Mouse (Mus musculus) liver, embryonic 14.5 days (tissue): Measurements from ENCODE around the gene Acbd6. TPM values are rescaled to one million over a fixed set of nuclear protein-coding genes. Genes with fewer than 3 reads are reported as not detected.
A peak's percentile ranks its signal among the peaks of the same experiment; 100 is the strongest.

Experiments used
- ATAC-seq: fragments of 200-750 bp; cut with Nextera tagmentation; 2 replicates; pipeline ENCODE4 v1.8.0; 2017; ENCODE audit warnings: moderate number of reproducible peaks, mild to moderate bottlenecking, moderate library complexity; ENCODE audit not compliant: insufficient read depth
- DNase-seq, 3 experiments: peaks; one replicate each; pipeline ENCODE4 v3.0.0-alpha.2; 2012 to 2013; ENCODE audit warnings: low read depth in 3 of 3, low spot score in 3 of 3
- H3K27ac ChIP-seq: fragments of 300-500 bp; sonication (generic); 2 replicates; pipeline ENCODE4 v1.5.1; 2014; ENCODE audit warnings: moderate library complexity, mild to moderate bottlenecking, control low read depth, inconsistent platforms
- H3K27me3 ChIP-seq: fragments of 300-500 bp; sonication (generic); 2 replicates; pipeline ENCODE4 v1.6.1; 2014; ENCODE audit warnings: mild to moderate bottlenecking, low read length, moderate library complexity; ENCODE audit not compliant: control insufficient read depth, insufficient read depth
- H3K36me3 ChIP-seq: fragments of 300-500 bp; sonication (generic); replicated peaks from 2 replicates; pipeline ENCODE4 v1.6.1; 2014; ENCODE audit warnings: low read depth; ENCODE audit not compliant: control insufficient read depth, insufficient read depth
- H3K4me1 ChIP-seq, 2 experiments: fragments of 200-500 bp in 1 of 2; fragments of 300-500 bp in 1 of 2; sonication (generic) in 1 of 2; replicated peaks; 2 replicates each; pipeline ENCODE4 v1.6.1; 2012 to 2014; ENCODE audit warnings: antibody characterized with exemption in 1 of 2, inconsistent platforms in 1 of 2, low read length in 1 of 2; ENCODE audit not compliant: control insufficient read depth in 2 of 2, insufficient read depth in 2 of 2
- H3K4me2 ChIP-seq: fragments of 300-500 bp; sonication (generic); 2 replicates; pipeline ENCODE4 v1.6.1; 2014; ENCODE audit warnings: low read depth, mild to moderate bottlenecking, control low read depth, moderate library complexity
- H3K4me3 ChIP-seq, 2 experiments: fragments of 200-500 bp in 1 of 2; fragments of 300-500 bp in 1 of 2; sonication (generic) in 1 of 2; 2 replicates each; pipeline ENCODE4 v1.5.1; 2012 to 2014; ENCODE audit warnings: low read depth in 2 of 2, low read length in 2 of 2, mild to moderate bottlenecking in 2 of 2, control low read depth in 1 of 2, inconsistent platforms in 1 of 2, moderate library complexity in 1 of 2; ENCODE audit not compliant: insufficient read depth in 1 of 2
- H3K9ac ChIP-seq: fragments of 300-500 bp; sonication (generic); replicated peaks from 2 replicates; pipeline ENCODE4 v1.6.1; 2014; ENCODE audit warnings: mild to moderate bottlenecking, control low read depth, moderate library complexity
- H3K9me3 ChIP-seq: fragments of 300-500 bp; sonication (generic); 2 replicates; pipeline ENCODE4 v1.6.1; 2016; ENCODE audit warnings: low read length, mixed read lengths; ENCODE audit not compliant: control insufficient read depth
- CTCF ChIP-seq: IDR thresholded peaks from 2 replicates; pipeline ENCODE4 v1.5.1; 2016; ENCODE audit warnings: antibody characterized with exemption, low read depth, control low read depth
- EP300 ChIP-seq: IDR thresholded peaks from 2 replicates; pipeline ENCODE4 v1.6.1; 2016; ENCODE audit warnings: antibody characterized with exemption, low read depth
- WGBS: fragments of 180-500 bp; shearing (Covaris S2); extraction: QIAGEN DNeasy Blood & Tissue Kit; methylation state at CpG from one replicate; pipeline ENCODE4 v1.1.7; 2014; ENCODE audit not compliant: insufficient replicate concordance; 5-methylcytosine and 5-hydroxymethylcytosine counted together
- polyA plus RNA-seq, 2 experiments: library from polyadenylated mRNA; depleted of rRNA in 1 of 2; stranded (reverse) in 1 of 2; unstranded in 1 of 2; fragments of >200 nt; fragmentation: Nextera tagmentation in 1 of 2; extraction: Ambion mirVana in 1 of 2; gene quantifications; 2 replicates each; pipeline versions ENCODE4 v1.2.1 to v1.2.3; 2012 to 2014

Acbd6 gene
- polyA plus RNA-seq, 2 experiments: 36.6 to 40.0 TPM

DNA sequence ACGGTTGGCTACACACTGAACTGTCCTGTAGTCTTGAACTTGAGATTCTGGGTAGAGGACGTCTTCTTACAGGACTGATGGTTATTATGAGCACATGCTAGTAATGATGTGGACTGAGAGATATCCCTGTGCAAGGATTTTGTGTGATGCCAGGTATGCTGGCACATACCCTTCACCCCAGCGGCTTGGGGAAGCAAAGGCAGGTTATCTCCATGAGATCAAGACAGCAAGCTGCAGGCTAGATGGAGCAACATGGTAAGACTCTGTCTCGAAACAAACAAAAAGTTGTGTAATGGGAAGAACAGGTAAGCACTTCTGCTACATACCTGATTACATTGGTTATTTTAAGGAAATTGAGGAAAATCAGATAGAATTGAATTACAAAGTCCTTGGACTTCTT, 2.1 kb downstream of the Acbd6 start:
- ATAC-seq (no peak), DNase-seq (no peak)
- no peak for TF ChIP-seq CTCF
- Histone ChIP-seq H3K27ac (no peak overlapping the region), H3K4me3 (peak overlapping the region; percentile 25 to 75; a peak in 3 of 4 replicates), H3K4me1 (peaks cover 13 to 25% of the 10 kb centered on the region in 2 experiments), H3K27me3 (no peaks in the 10 kb centered on the region), H3K9me3 (no peaks in the 10 kb centered on the region), H3K36me3 (no peaks in the 10 kb centered on the region; the same call in none of the 2 replicates), H3K4me2 (peak overlapping the region; percentile 80), H3K9ac (peak overlapping the region; percentile 13; the same call in 1 of the 2 replicates)
- 54% methylated on average over 4 of the region's 4 CpGs for WGBS

DNA sequence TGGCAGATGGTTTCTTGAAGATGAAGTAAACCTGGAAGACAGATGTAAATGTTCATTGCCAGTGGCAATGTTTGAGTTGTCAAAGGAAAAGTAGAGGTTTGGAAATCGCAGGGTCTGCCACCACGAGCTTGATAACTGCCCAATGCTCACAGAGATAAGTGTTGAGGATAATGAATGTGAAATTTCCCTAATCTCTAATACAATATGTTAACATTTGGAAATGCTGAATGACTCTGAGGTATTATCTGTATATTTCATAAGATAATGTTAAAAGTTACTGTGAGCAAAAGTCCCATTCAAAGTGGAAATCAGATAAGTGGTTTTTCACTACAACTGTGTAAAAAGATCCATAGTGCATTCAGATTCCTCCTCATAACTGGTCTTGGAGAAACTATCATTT, 2.8 kb downstream of the Acbd6 start:
- peak overlapping the region; percentile 80 for H3K4me2 ChIP-seq
- no peak overlapping the region for H3K27ac ChIP-seq
- peaks cover 5% of the 10 kb centered on the region for H3K36me3 ChIP-seq
- H3K4me1 ChIP-seq: peaks cover 13 to 25% of the 10 kb centered on the region in 2 experiments
- H3K4me3 ChIP-seq: no peak overlapping the region; a peak in 1 of 4 replicates
- H3K9me3 ChIP-seq: no peaks in the 10 kb centered on the region
- DNase-seq: no peak
- H3K27me3 ChIP-seq: no peaks in the 10 kb centered on the region
- H3K9ac ChIP-seq: no peak overlapping the region
- TF ChIP-seq CTCF: no peak
- ATAC-seq: no peak
- WGBS: 12% methylated on average over 2 of the region's 2 CpGs

DNA sequence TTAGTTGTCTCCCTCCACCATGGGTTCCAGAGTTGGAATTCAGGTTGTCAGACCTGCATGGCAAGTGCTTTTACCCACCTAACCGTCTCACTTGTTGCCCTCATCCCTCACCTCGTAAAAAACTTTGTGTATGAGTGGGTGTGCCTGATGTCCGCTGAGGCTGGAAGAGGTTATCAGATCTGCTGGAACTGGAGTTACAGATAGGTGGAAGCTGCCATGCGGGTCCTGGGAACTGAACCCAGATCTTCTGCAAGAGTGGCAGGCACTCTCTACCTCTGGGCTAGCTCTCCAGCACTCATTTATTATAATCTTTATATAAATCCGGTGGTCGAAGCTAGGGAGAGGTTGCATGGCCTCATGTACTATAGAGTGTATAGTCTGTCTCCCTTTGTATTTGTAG, 4.3 kb downstream of the Acbd6 start:
- DNase-seq (peak in 1 of 3 experiments; percentile 10), ATAC-seq (no peak)
- 25% methylated on average over 6 of the region's 6 CpGs for WGBS
- peaks cover 11% of the 10 kb centered on the region for H3K36me3 ChIP-seq
- H3K27me3 ChIP-seq: no peaks in the 10 kb centered on the region
- H3K4me1 ChIP-seq: peaks cover 13 to 25% of the 10 kb centered on the region in 2 experiments
- TF ChIP-seq CTCF (no peak), EP300 (no peak)
- no peaks in the 10 kb centered on the region for H3K9me3 ChIP-seq
- peak overlapping the region; percentile 37 for H3K4me2 ChIP-seq
- no peak overlapping the region; the same call in 1 of the 2 replicates for H3K9ac ChIP-seq
- no peak overlapping the region for H3K4me3 ChIP-seq
- H3K27ac ChIP-seq: no peak overlapping the region

DNA sequence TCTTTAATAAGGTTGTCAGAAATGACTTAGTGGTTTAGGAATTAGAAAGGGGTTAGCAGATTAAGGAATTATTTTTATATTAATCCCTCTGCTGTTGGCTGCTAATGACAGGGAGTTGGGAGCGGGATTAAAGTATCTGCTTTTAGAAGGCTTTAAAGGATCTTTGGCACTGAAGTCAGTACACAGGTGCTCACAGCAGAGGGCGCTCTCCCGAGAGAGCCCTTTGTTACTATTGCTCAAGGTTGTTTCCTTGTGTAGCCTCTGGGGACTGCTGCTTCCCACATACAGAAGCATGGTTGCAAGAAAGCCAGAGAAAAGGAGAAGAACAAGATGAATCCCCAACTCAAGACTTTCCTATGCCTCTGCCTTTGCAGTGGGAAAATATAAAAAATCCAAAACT, 6.8 kb downstream of the Acbd6 start:
- peaks cover 18% of the 10 kb centered on the region for H3K36me3 ChIP-seq

DNA sequence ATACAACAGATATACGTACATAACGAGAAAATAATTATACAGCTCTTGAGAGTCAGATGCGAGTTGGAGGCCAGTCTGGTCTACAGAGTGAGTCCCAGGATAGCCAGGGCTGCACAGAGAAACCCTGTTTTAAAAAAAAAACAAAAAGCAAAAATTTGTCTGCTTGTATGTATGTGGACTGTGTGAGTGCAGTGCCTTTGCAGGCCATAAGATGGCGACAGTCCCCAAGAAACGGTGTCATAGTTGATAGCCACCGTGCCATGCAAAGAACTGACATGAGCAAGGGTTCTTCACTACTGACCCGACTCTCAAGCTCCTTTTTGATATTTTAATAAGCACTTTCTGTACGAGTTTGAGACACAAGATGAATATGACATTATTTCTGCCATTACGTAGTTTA, 10.2 kb downstream of the Acbd6 start:
- no peak for ATAC-seq
- Histone ChIP-seq H3K9me3 (no peaks in the 10 kb centered on the region), H3K4me1 (no peaks in the 10 kb centered on the region), H3K9ac (no peak overlapping the region), H3K36me3 (peaks cover 24% of the 10 kb centered on the region), H3K27ac (no peak overlapping the region), H3K4me2 (no peak overlapping the region), H3K4me3 (no peak overlapping the region), H3K27me3 (no peaks in the 10 kb centered on the region)
- DNase-seq: no peak
- TF ChIP-seq EP300: no peak
- peak; percentile 35 for TF ChIP-seq CTCF
- 86% methylated on average over 9 of the region's 9 CpGs for WGBS

More for the DNA sequence above, 6.8 kb downstream of the Acbd6 start:
- no peaks in the 10 kb centered on the region for H3K27me3 ChIP-seq
- no peak overlapping the region for H3K9ac ChIP-seq
- H3K4me2 ChIP-seq: no peak overlapping the region
- H3K4me3 ChIP-seq: no peak overlapping the region
- peaks cover 13 to 17% of the 10 kb centered on the region in 2 experiments for H3K4me1 ChIP-seq
- no peaks in the 10 kb centered on the region for H3K9me3 ChIP-seq
- H3K27ac ChIP-seq: no peak overlapping the region
- DNase-seq (peak in 1 of 3 experiments; percentile 43), ATAC-seq (no peak)
- TF ChIP-seq CTCF (peak; percentile 74), EP300 (no peak)
- 28% methylated on average over 3 of the region's 3 CpGs for WGBS
